Mouse (Mus musculus) frontal cortex, postnatal 25 days (tissue): ENCODE results near the gene Plppr3.

ENCODE experiments used
- DNase-seq, 2 experiments: peaks; one replicate each; pipeline ENCODE4 v3.0.0; 2022; ENCODE audit warnings: low spot score in 2 of 2

Gene Plppr3

DNA sequence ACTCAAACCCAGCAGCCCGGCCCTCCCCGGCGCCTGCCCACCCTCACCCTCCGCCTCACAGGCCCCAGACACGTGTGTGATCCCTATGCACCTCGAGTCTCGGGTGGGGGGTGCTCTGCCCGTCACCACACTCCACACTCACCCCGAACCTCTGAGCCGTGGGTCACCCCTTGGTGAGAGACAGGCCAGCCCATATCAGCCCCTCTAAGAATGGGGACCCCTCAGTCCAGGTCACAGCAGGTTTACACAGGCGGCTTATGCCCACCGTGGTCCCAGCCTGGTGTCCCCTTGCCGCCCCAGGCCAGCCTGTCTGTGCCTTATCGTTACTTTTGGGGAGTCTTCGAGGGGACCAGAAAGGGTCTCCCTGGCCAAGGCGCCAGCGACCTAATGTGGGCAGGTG is 54.8 kb downstream of the Plppr3 start:
- DNase-seq: no peak

DNA sequence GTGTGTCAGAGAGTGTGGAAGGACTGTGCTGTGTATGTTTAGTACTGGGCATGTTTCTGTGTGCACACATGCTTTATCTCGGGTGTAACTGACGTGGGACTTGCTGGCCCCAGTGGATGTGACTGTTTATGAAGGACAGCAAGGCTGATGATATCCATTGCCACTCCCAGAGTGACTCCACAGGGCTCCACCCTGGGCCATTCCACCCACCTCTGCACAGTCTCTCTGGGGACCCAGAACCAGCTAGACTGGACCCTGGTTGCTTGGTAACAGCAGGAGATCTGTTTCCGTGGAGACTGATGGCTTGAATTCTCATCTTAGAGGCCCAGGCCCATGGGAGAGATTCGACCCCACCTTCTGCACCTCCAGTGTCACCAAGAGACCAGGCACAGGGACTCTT is 56.2 kb downstream of the Plppr3 start:
- no peak for DNase-seq

- no peak for DNase-seq
Observed at GRCm38 (mm10) chr10:79817111-79817510, 57.3 kb downstream of the Plppr3 start.

DNA sequence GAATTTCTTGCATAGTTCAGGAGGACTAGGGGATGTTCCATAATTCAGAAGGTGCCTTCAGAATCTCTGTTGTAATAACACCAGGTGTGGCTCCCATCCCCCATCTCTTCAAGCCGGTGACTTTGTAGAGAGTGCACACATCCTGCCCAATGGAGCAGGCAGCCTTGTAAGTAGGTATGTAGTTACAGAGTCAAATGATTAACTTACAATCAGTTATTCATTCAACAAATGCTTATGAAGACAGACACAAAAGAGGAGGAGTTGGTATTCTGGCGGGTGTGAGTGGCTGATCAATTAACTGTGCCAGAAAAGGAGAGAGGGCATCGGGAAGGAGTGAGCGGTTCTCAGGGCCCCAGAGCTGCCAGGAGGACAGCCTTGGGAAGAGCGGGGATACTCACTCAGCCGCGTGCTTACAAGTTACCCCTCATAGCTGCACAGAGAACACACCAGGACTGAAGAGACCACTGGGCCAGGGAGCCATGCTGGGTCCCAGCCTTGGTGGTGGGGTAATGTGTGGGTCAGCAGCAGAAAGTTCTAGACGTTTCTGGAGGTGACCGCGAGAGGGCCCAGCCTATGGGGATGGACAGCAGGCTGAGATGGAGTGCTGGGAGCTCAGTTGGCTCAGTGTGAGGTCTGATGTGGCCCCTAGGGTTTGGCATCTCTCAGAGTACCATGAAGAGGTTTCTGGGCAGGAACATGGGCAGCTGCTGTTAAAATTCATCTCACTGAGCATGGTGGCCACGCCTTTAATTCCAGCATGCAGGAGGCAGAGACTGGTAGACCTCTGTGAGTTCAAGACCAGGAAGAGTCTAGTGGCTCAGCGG is 58.6 kb downstream of the Plppr3 start:
- DNase-seq: no peak

GRCm38 (mm10) chr10:79814271-79814842 is 60.1 kb downstream of the Plppr3 start:
- no peak for DNase-seq

GRCm38 (mm10) chr10:79811736-79812637 is 62.4 kb downstream of the Plppr3 start:
- DNase-seq: peak; percentile 83 to 89
